Mouse (Mus musculus) lung, postnatal 36 days (tissue): Measurements from ENCODE around the gene Lce1f.

Experiments
- DNase-seq: peaks from one replicate; pipeline ENCODE4 v3.0.0; 2022; ENCODE audit warnings: mixed read lengths

Gene Lce1f

GRCm38 (mm10) chr3:92720250-92720649 lies at the start of gene Lce1f:
TSS of gene Lce1f (minus strand) at chr3:92720350.
- no peak for DNase-seq

DNA sequence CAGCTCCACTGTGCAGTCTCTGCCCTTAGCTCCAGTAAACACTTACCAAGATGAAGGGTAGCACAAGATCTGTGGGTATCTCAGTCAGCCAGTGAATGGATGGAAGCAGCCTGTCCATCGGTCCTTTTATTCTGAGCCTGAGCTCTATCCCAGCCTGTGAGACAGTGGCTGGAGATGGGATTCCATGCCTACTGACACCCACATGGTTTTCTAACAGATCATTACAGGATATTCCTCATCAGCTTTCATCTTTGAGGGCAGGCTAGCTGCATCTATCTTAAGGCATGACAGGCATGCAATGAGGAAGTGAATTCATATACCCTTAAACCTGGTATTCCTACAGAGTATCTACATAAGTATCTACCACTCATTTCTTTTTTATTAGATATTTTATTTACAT lies 44.8 kb upstream of the Lce1f start, which contains the start of gene Lce1h:
Gene Lce1h, minus strand, starts transcription at position 101 of the 400 bp plus-strand sequence.
- no peak for DNase-seq

- no peak for DNase-seq
Measured at GRCm38 (mm10) chr3:92753197-92753596, 33.0 kb upstream of the Lce1f start.

DNA sequence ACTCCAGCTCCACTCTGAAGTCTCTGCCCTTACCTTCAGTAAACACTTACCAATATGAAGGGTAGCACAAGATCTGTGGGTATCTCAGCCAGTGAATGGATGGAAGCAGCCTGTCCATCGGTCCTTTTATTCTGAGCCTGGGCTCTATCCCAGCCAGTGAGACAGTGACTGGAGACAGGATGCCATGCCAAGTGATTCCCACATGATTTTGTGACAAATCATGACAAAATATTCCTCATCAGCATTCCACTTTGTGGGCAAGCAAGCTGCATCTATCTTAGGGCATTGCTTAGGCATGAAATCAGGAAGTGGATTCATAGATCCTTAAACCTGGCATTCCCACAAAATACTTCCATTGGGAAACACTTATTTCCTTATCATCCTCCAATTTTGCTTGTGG lies 32.1 kb upstream of the Lce1f start, which contains the start of gene Lce1g:
Gene Lce1g, minus strand, starts transcription at position 101 of the 400 bp plus-strand sequence.
- no peak for DNase-seq

DNA sequence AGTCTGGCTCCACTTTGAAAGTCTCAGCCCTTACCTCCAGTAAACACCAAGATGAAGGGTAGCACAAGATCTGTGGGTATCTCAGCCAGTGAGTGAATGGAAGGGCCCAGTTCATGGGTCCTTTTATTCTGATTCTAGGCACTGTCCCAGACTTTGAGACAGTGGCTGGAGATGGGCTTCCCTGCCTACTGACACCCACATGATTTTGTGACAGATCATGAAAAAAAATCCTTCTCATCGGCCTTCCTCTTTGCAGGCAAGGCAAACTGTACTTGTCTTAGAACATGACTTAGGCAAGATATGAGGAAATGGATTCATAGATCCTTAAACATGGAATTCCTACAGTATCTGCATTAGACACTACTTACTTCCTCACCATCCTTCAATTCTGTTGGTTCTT lies 18.8 kb upstream of the Lce1f start, which contains the start of gene Gm38119:
Gene Gm38119, minus strand, starts transcription at position 101 of the 400 bp plus-strand sequence.
- no peak for DNase-seq

DNA sequence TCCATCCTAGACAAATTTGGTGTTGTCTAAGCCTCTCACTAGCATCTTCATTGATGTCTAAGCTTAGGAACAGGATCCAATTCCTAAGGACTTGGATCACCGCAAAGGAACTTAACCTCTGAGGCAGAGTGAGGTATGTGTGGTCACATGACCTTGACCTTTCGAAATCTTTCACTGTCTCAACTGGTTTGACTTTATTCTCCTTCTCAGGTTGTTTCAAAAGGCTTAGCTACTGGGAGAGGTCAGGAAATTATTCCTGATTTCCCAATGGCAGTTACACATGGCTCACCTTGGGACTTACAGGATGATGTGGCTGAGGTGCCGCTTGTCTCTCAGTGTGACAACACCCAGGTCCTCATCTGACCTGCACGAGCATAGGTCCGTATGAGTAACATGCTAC lies 2.5 kb upstream of the Lce1f start:
- no peak for DNase-seq

DNA sequence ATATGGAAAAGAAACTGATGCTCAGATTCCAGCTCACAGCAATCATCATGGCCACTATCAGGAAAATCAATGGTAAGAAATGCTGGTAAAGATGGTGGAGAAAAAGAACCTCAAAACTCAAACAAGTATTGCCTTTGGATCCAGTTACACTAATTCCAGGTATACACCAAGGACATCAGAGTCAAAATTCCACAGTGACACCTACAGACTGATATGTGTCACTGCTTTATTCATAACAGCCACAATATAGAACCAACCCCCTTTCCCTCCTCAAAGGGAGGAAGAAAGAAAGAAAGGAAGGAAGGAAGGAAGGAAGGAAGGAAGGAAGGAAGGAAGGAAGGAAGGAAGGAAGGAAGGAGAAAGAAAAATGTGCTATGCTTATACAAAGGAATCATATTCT lies 5.0 kb downstream of the Lce1f start:
- no peak for DNase-seq

DNA sequence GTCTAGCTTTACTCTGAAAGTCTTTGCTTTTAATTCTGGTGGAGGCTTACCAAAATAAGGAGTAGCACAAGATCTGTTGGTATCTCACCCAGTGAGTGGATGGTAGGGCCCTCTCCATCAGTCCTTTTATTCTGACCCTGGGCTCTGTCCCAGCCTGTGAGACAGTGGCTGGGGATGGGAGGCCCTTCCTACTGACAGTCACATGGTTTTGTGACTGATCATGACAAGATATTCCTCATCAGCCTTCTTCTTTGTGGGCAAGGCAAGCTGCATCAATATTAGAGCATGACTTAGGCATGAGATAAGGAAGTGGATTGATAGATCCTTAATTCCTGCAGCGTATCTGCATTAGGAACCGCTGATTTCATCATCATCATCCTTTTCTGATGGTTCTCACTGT lies 11.2 kb downstream of the Lce1f start, which contains the start of gene Lce1e:
Gene Lce1e, minus strand, starts transcription at position 101 of the 400 bp plus-strand sequence.
- no peak for DNase-seq

DNA sequence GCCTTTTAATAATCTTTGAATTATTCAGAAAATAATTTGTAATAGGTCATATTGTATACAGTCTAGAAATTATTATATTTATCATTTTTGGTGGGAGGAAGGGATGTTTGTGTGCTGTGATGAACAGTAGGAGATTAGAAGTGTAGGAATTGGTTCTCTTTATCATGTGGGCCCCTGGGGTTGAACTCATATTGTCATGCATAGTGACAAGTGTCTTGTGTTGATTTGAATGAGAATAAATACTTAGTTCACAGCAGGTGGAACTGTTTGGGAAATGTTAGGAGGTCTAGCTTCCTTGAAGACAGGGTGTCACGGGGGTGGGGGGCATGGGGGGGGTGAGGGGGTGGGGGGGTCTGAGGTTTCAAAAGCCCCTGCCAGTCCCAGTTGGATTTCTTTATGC lies 25.5 kb downstream of the Lce1f start:
- no peak for DNase-seq

DNA sequence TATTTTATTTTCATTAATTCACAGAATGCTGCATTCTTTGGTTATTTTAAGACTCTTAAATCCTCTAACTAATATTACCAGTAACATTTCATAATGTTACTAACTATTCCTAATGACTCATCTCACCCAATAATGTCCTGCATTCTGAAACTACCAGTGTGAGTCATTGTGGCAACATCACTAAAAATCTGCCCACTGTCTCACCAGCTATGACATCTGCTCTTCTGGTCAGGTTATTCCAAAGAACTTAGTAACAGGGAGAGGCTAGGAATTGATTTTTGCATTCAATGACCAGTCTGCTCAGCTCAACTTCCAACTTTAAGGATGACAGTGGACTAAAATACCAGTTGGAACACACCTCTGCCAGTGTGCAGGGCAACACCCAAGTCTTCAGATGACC lies 28.5 kb downstream of the Lce1f start:
- no peak for DNase-seq

DNA sequence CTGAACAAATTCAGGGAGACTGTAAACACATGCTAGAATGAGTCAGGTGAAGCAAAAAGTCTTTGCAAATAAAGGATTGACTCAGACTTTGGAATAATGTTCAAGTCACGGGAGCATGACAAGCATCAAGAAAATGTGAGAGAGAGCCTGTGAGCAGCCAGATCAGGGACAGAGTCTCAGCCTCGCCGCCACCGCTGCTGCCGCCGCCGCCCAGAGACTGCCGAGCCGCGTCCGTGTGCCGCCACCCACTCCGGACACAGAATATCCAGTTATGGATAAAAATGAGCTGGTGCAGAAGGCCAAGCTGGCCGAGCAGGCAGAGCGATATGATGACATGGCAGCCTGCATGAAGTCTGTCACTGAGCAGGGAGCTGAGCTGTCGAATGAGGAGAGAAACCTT lies 31.0 kb downstream of the Lce1f start:
- DNase-seq, result peak; percentile 23

DNA sequence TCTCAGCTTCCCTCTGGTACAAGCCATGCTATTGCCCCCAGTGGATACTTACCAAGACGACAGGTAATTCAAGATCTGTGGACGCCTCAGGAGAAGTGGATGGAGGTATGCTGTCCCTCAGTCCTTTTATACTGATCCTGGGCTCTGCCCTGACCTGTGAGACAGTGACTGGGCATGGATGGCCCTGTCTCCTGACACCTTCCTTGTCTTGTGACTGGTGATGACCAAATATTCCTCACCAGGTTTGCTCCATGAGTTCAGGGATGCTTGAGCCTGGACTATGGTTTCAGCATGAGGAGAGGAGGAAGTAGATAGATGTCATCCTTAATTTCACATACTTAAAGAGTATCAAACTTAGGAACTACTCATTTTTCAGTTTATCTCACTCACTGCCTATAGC lies 33.0 kb downstream of the Lce1f start, which contains the start of gene Lce1d:
Gene Lce1d, minus strand, starts transcription at position 101 of the 400 bp plus-strand sequence.
- DNase-seq, result no peak

GRCm38 (mm10) chr3:92678947-92679346 lies 41.2 kb downstream of the Lce1f start, which contains the start of gene Lce1c:
TSS of gene Lce1c (plus strand) at chr3:92679247.
- DNase-seq, result no peak

DNA sequence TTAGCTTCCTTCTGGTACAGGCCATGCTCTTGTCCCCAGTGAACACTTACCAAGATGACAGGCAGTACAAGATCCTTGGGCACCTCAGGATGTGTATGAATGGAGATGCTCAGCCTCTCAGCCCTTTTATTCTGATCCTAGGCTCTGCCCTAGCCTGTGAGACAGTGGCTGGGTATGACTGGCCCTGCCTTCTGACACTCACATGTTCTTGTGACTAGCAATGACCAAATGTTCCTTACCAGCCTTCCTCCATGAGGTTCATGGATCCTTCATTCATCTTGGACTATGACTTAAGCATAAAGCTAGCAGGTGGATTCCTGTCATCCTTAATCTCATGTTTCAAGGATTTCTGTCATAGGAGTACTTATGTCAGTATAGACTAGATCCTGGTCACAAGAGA lies 49.9 kb downstream of the Lce1f start, which contains the start of gene Lce1a2:
Gene Lce1a2, minus strand, starts transcription at position 101 of the 400 bp plus-strand sequence.
- DNase-seq, result no peak
